Mouse (Mus musculus): ENCODE results near the gene Adgrl3. TPM values are rescaled to one million over a fixed set of nuclear protein-coding genes. Genes with fewer than 3 reads are reported as not detected.

Gene Adgrl3
- polyA plus RNA-seq, 1 experiment from 2014 or later, result 34.6 TPM

DNA sequence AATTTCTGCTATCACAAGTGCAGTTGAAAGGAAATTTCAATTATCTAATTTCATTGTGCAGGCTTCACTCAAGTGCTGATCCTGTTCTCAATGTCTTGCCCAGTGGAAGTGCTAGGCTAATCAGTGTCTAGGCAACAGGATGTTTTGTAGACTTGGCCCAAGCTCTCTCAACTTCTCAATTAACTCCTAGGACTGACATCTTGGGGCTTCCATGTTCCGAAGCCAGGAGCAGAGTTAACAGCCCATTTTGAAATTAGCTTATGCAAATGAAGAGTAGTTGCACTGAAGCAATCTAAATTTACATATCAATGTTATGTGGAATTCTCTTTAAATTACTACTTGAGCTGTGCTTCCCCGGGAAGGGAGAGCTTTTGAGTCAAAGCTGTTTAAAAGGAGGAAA lies 339.6 kb downstream of the Adgrl3 start:
- Histone ChIP-seq H3K27me3 (peaks cover 13% of the 10 kb centered on the region), H3K36me3 (replicated peaks) (no peaks in the 10 kb centered on the region), H3K4me1 (peaks cover 7% of the 10 kb centered on the region), H3K9ac (no peak overlapping the region), H3K27ac (no peak overlapping the region), H3K9me3 (no peaks in the 10 kb centered on the region), H3K4me2 (no peak overlapping the region), H3K4me3 (replicated peaks) (no peak overlapping the region)
- WGBS, result 14% methylated on average over 2 of the region's 2 CpGs
- ATAC-seq (ENCODE audit: low FRiP score), result peak; percentile 93

GRCm38 (mm10) chr5:81364198-81364643 lies 344.3 kb downstream of the Adgrl3 start:
- H3K4me1 ChIP-seq, result peaks cover 6% of the 10 kb centered on the region
- no peaks in the 10 kb centered on the region; the same call in none of the 2 replicates for H3K27me3 ChIP-seq
- H3K27ac ChIP-seq, result no peak overlapping the region
- no peaks in the 10 kb centered on the region for H3K36me3 ChIP-seq (replicated peaks)
- no peak for ATAC-seq (ENCODE audit: low FRiP score)
- no peaks in the 10 kb centered on the region for H3K9me3 ChIP-seq
- H3K9ac ChIP-seq, result no peak overlapping the region
- no peak overlapping the region for H3K4me3 ChIP-seq (replicated peaks)
- WGBS, result 80% methylated on average over 8 of the region's 8 CpGs
- H3K4me2 ChIP-seq, result no peak overlapping the region

DNA sequence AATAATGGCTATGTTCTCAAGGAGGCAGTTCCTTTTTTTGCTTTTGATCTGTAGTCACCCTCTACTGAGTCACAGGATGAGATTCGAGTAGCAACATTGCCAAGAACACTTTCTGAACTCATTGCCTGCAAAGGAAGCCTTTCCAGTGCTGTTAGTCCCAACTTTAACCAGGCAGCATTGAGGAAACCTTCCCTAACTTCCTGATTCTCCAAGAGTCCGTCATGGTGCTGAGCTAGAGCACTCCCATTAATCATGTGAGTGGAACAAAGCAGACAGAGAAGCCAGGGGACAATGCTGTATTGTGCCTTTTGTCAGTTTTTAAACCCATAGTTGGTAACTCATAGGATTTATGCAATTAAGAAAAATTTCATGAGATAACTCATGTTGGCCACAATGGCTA lies 345.3 kb downstream of the Adgrl3 start:
- no peak for ATAC-seq (ENCODE audit: low FRiP score)

DNA sequence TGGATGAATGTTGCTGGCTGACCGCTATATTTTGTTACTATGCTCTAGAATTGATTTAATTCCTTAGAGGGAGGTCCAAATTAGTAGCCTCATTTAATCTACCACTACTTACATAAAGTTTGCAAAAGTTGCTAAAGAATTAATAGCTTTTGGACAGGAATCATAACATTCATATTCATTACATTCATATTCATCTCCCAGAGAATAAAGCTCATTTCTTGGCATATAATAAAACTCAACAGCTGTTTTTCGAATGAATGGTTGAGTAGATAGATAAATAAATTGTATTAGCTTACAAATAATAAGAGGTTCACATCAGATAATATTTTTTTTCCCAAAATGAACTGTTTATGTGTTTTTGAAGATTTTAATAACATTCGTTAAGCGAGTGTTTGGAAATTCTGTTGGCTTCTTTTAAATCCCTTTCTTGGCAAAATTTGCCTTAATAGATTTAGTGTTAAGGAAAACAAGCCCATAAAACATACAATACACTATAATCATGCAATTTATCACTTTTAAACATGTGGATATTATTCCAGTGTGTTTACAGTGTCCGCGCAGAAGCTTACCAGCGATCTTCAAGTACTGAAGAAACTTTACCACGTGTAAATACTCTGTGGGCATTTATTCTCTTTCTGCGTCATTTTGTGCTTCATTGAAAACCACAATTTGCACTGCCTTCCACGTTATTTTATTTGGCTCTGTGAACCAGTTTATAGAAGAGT lies 350.4 kb downstream of the Adgrl3 start:
- ATAC-seq (ENCODE audit: low FRiP score), result no peak
- no peaks in the 10 kb centered on the region for H3K9me3 ChIP-seq
- no peak overlapping the region for H3K9ac ChIP-seq
- H3K27me3 ChIP-seq, result no peaks in the 10 kb centered on the region; the same call in 1 of the 2 replicates
- H3K36me3 ChIP-seq (replicated peaks), result no peaks in the 10 kb centered on the region
- H3K4me3 ChIP-seq (replicated peaks), result no peak overlapping the region
- no peaks in the 10 kb centered on the region for H3K4me1 ChIP-seq
- 89% methylated on average over 10 of the region's 10 CpGs for WGBS
- H3K4me2 ChIP-seq, result no peak overlapping the region
- H3K27ac ChIP-seq, result no peak overlapping the region

More for the DNA sequence above, 345.3 kb downstream of the Adgrl3 start:
- no peaks in the 10 kb centered on the region; the same call in none of the 2 replicates for H3K27me3 ChIP-seq
- 61% methylated on average over 2 of the region's 2 CpGs for WGBS
- no peak overlapping the region for H3K4me3 ChIP-seq (replicated peaks)
- no peak overlapping the region for H3K4me2 ChIP-seq
- no peaks in the 10 kb centered on the region for H3K9me3 ChIP-seq
- H3K36me3 ChIP-seq (replicated peaks), result no peaks in the 10 kb centered on the region
- no peaks in the 10 kb centered on the region for H3K4me1 ChIP-seq
- no peak overlapping the region for H3K27ac ChIP-seq
- no peak overlapping the region for H3K9ac ChIP-seq

DNA sequence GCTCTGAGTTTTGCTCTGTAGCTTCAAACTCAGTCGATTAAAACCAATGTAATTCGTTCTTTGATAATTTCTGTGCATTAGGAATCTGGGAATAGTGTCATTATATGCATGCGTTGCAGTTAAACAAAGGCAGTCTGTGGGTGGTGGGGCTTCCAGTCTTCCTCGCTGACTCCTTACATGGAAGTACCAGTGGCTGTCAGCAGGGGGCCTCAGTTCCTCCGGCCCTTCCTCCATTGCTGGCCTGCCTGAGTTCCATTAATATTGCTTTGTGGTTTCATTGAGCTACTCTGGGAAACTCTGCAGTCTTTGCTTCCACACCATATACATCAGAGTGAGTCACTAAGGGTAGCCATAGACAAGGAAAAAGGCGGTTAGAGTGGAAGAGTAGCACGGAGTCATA lies 356.1 kb downstream of the Adgrl3 start:
- Histone ChIP-seq H3K36me3 (replicated peaks) (no peaks in the 10 kb centered on the region), H3K9ac (no peak overlapping the region), H3K9me3 (no peaks in the 10 kb centered on the region), H3K27me3 (no peaks in the 10 kb centered on the region), H3K4me1 (no peaks in the 10 kb centered on the region), H3K27ac (no peak overlapping the region), H3K4me2 (no peak overlapping the region), H3K4me3 (replicated peaks) (no peak overlapping the region)
- 82% methylated on average over 7 of the region's 7 CpGs for WGBS
- no peak for ATAC-seq (ENCODE audit: low FRiP score)

DNA sequence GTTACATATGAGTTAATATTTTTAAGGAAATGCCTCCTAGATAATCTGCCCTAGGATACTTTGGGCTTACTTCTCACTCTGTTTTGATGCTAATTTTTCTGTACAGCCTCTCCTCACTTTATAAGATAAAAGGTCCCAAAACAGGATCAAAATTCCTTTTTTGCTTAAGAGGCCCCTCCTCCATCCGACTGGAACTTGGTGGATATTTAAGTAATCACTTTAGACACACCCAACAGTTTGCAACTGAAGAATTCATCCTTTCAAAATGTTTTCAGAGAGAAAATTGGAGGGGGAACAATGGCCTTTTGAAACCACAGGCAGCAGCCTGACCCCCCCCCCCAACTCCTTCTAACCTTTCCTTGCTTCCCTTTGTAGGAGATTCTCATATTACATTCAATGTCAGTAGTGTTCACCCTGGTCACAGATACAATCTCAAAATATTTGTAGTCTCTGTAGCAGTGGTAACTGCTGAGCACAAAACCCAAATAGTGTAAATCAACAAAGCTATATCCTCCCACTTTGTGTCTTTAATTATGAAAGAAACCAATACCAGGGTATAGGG lies 385.7 kb downstream of the Adgrl3 start:
- Histone ChIP-seq H3K4me3 (replicated peaks) (no peak overlapping the region), H3K9me3 (no peaks in the 10 kb centered on the region), H3K9ac (no peak overlapping the region), H3K4me1 (no peaks in the 10 kb centered on the region), H3K36me3 (replicated peaks) (no peaks in the 10 kb centered on the region), H3K4me2 (no peak overlapping the region), H3K27me3 (no peaks in the 10 kb centered on the region), H3K27ac (no peak overlapping the region)
- ATAC-seq (ENCODE audit: low FRiP score), result no peak
- whole genome bisulfite sequencing, result 4% methylated on average over 1 of the region's 1 CpGs

GRCm38 (mm10) chr5:81417326-81417725 lies 397.4 kb downstream of the Adgrl3 start:
- Histone ChIP-seq H3K9ac (no peak overlapping the region), H3K4me2 (no peak overlapping the region), H3K27me3 (no peaks in the 10 kb centered on the region), H3K4me3 (replicated peaks) (no peak overlapping the region), H3K27ac (no peak overlapping the region), H3K9me3 (no peaks in the 10 kb centered on the region), H3K4me1 (no peaks in the 10 kb centered on the region), H3K36me3 (replicated peaks) (no peaks in the 10 kb centered on the region)
- 0 out of 2 replicates have a peak, but pooled peaks have one; percentile 46 for ATAC-seq (ENCODE audit: low FRiP score)
- WGBS, result 69% methylated on average over 3 of the region's 3 CpGs

GRCm38 (mm10) chr5:81427393-81427792 lies 407.5 kb downstream of the Adgrl3 start:
- H3K27me3 ChIP-seq, result no peaks in the 10 kb centered on the region
- no peaks in the 10 kb centered on the region for H3K36me3 ChIP-seq (replicated peaks)
- ATAC-seq (ENCODE audit: low FRiP score), result no peak
- no peaks in the 10 kb centered on the region for H3K4me1 ChIP-seq
- H3K27ac ChIP-seq, result no peak overlapping the region
- H3K9me3 ChIP-seq, result no peaks in the 10 kb centered on the region
- no peak overlapping the region for H3K9ac ChIP-seq
- no peak overlapping the region for H3K4me2 ChIP-seq
- 90% methylated on average over 5 of the region's 5 CpGs for WGBS
- H3K4me3 ChIP-seq (replicated peaks), result no peak overlapping the region

GRCm38 (mm10) chr5:81436375-81436774 lies 416.4 kb downstream of the Adgrl3 start:
- no peak for ATAC-seq (ENCODE audit: low FRiP score)
- no peak overlapping the region for H3K4me3 ChIP-seq (replicated peaks)
- no peaks in the 10 kb centered on the region for H3K36me3 ChIP-seq (replicated peaks)
- no peak overlapping the region for H3K4me2 ChIP-seq
- no peaks in the 10 kb centered on the region for H3K4me1 ChIP-seq
- no peak overlapping the region for H3K27ac ChIP-seq
- no peaks in the 10 kb centered on the region for H3K9me3 ChIP-seq
- 83% methylated on average over 3 of the region's 3 CpGs for WGBS
- H3K9ac ChIP-seq, result no peak overlapping the region
- H3K27me3 ChIP-seq, result no peaks in the 10 kb centered on the region

GRCm38 (mm10) chr5:81442150-81442549 lies 422.2 kb downstream of the Adgrl3 start:
- Histone ChIP-seq H3K27ac (no peak overlapping the region), H3K36me3 (replicated peaks) (no peaks in the 10 kb centered on the region), H3K9me3 (no peaks in the 10 kb centered on the region), H3K4me3 (replicated peaks) (no peak overlapping the region), H3K9ac (no peak overlapping the region), H3K4me1 (no peaks in the 10 kb centered on the region), H3K27me3 (no peaks in the 10 kb centered on the region), H3K4me2 (no peak overlapping the region)
- 40% methylated on average over 5 of the region's 5 CpGs for WGBS
- ATAC-seq (ENCODE audit: low FRiP score), result no peak

DNA sequence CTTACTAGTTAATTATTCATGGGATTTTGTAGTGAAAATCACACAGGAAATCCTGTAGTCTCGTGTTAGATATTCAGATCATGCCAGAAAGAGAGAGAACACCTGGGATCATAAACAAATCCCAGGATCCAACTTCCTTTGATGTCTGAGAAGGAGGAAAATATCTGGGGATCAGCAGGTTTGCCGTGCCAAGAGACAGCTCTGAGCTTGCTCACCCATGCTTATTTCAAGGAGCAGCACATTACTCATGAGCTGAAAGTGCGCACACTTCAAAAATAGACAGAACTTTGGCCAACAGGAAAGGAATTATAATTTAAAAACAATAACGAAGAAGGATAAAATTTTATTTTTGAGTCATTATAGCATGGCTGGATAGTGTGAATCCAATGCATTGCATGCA lies 446.0 kb downstream of the Adgrl3 start:
- Histone ChIP-seq H3K4me3 (replicated peaks) (no peak overlapping the region), H3K4me1 (no peaks in the 10 kb centered on the region), H3K9me3 (no peaks in the 10 kb centered on the region), H3K36me3 (replicated peaks) (no peaks in the 10 kb centered on the region), H3K27ac (no peak overlapping the region), H3K4me2 (no peak overlapping the region), H3K9ac (no peak overlapping the region), H3K27me3 (no peaks in the 10 kb centered on the region)
- WGBS, result 84% methylated on average over 4 of the region's 4 CpGs
- no peak for ATAC-seq (ENCODE audit: low FRiP score)

DNA sequence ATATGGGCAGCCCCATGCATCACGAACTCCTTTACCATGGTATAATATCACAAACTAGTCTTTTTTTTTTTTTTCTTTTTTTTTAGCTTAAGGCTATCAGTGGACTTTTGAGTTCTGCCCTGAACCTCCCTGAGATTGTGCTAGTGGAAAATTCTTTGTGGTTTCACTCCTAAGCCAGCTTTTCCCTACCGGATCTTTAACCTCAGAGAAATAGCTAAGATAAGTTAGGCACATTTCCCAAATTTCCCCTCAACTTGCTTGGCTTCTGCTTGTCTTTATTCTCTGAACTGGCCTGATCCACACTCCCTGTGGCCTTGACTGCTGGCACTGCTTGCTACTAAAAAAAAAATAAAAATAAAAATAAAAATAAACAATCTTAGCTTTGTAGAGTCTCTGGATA lies 454.7 kb downstream of the Adgrl3 start:
- Histone ChIP-seq H3K4me2 (no peak overlapping the region), H3K27ac (no peak overlapping the region), H3K36me3 (replicated peaks) (no peaks in the 10 kb centered on the region), H3K4me3 (replicated peaks) (no peak overlapping the region), H3K9ac (no peak overlapping the region), H3K27me3 (no peaks in the 10 kb centered on the region), H3K4me1 (no peaks in the 10 kb centered on the region), H3K9me3 (no peaks in the 10 kb centered on the region)
- 93% methylated on average over 2 of the region's 2 CpGs for WGBS
- ATAC-seq (ENCODE audit: low FRiP score), result no peak

GRCm38 (mm10) chr5:81475406-81475805 lies 455.5 kb downstream of the Adgrl3 start:
- WGBS, result 79% methylated on average over 3 of the region's 3 CpGs
- no peaks in the 10 kb centered on the region for H3K27me3 ChIP-seq
- H3K9ac ChIP-seq, result no peak overlapping the region
- no peaks in the 10 kb centered on the region for H3K9me3 ChIP-seq
- H3K4me2 ChIP-seq, result no peak overlapping the region
- ATAC-seq (ENCODE audit: low FRiP score), result no peak
- no peak overlapping the region for H3K27ac ChIP-seq
- H3K4me1 ChIP-seq, result no peaks in the 10 kb centered on the region
- H3K36me3 ChIP-seq (replicated peaks), result no peaks in the 10 kb centered on the region
- H3K4me3 ChIP-seq (replicated peaks), result no peak overlapping the region

Data from forebrain, embryonic 12.5 days (tissue).